Mouse (Mus musculus) megakaryocyte progenitor cell, adult 5-6 weeks (primary cell): Measurements from ENCODE around the gene Vmp1. TPM values are rescaled to one million over a fixed set of nuclear protein-coding genes. Genes with fewer than 3 reads are reported as not detected.

Experiments used
- ATAC-seq: replicated peaks from 2 replicates; pipeline ENCODE4 v1.8.0; 2016; ENCODE audit warnings: mild to moderate bottlenecking, moderate TSS enrichment, inconsistent platforms; ENCODE audit not compliant: poor library complexity
- total RNA-seq, 2 experiments: library from RNA; stranded (forward) in 1 of 2; stranded (reverse) in 1 of 2; fragments of 157-497, 149-512 nt in 1 of 2; fragments of 200-1000 nt in 1 of 2; gene quantifications; 2 replicates each; pipeline versions ENCODE4 v1.2.3 to v1.2.4; 2015 to 2017

Vmp1 gene
- total RNA-seq, 2 experiments from 2014 or later: 94.0 to 167 TPM

GRCm38 (mm10) chr11:86586868-86587792, 96.5 kb downstream of the Vmp1 start:
- peak; percentile 74 for ATAC-seq

- peak; percentile 10 for ATAC-seq
These were observed 97.3 kb downstream of the Vmp1 start for GRCm38 (mm10) chr11:86586177-86586867.

GRCm38 (mm10) chr11:86585598-86585984, 98.0 kb downstream of the Vmp1 start:
- no peak for ATAC-seq

GRCm38 (mm10) chr11:86584898-86585597, 98.6 kb downstream of the Vmp1 start:
- ATAC-seq: no peak

- ATAC-seq: no peak
These were observed 99.4 kb downstream of the Vmp1 start for GRCm38 (mm10) chr11:86583990-86584897.

- ATAC-seq: no peak
These were observed 100.3 kb downstream of the Vmp1 start for GRCm38 (mm10) chr11:86583313-86583825.

GRCm38 (mm10) chr11:86582543-86583260, 100.9 kb downstream of the Vmp1 start:
- ATAC-seq: no peak

- ATAC-seq: no peak
These were observed 101.6 kb downstream of the Vmp1 start for GRCm38 (mm10) chr11:86581943-86582542.

- peak; percentile 59 for ATAC-seq
These were observed 102.3 kb downstream of the Vmp1 start for GRCm38 (mm10) chr11:86581250-86581753.

GRCm38 (mm10) chr11:86580319-86581113, 103.1 kb downstream of the Vmp1 start:
- ATAC-seq: no peak

- no peak for ATAC-seq
These were observed 103.8 kb downstream of the Vmp1 start for GRCm38 (mm10) chr11:86579731-86580318.

GRCm38 (mm10) chr11:86578809-86579730, 104.6 kb downstream of the Vmp1 start:
- ATAC-seq: peak; percentile 52

GRCm38 (mm10) chr11:86578106-86578808, 105.4 kb downstream of the Vmp1 start:
- no peak for ATAC-seq

GRCm38 (mm10) chr11:86577231-86577630, 106.4 kb downstream of the Vmp1 start:
- ATAC-seq: peak; percentile 43

- ATAC-seq: no peak
These were observed 107.8 kb downstream of the Vmp1 start for GRCm38 (mm10) chr11:86575632-86576378.
